Mouse (Mus musculus): ENCODE measurements around the gene Pum1. TPM values are rescaled to one million over a fixed set of nuclear protein-coding genes. Genes with fewer than 3 reads are reported as not detected.

Gene Pum1
- total and polyA plus RNA-seq, 2 experiments from 2014 or later = 84.6 to 85.6 TPM

DNA sequence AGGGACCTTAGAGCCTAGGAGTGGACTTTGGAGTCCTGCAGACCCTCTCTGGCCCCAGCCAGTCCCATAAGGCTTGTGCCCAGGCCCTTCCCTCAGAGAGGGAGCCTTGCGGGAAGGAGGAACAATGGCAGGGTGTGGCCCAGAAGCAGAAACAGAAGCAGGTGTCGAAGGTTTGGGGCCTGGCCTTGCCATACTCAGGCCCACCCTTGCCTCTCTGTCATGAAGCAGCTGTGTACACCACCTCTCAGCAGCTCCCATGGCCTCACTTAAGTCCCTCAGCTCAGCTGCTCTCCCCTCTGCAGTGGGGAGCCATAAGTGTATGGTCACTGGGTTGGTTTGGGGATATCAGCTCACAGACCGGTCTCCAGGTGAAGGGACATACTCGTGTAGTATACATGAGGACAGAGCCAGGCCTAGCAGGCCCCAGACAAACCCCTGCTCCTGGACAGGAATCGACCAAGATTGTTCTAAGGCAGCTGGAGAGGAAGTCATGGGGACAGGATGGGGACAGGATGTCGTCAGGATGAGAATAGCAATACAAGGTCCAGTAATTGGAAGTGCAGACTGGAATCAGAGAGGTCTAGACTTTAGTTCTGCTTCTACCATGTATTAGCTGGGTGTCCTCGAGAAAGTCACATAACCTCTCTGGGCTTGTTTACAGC is 157.6 kb downstream of the Pum1 start:
- Histone ChIP-seq H3K9ac (no peak overlapping the region), H3K36me3 (ENCODE audit: insufficient read depth) (peaks cover 60% of the 10 kb centered on the region), H3K9me3 (ENCODE audit: low read length) (no peaks in the 10 kb centered on the region), H3K4me2 (ENCODE audit: low read depth) (no peak overlapping the region), H3K27me3 (ENCODE audit: insufficient read depth, low read length) (no peaks in the 10 kb centered on the region), H3K27ac (ENCODE audit: low read depth, low read length) (no peak overlapping the region), H3K4me3 (ENCODE audit: low read depth, low read length) (no peak overlapping the region), H3K4me1 (ENCODE audit: insufficient read depth) (0 out of 2 replicates have a peak, but pooled peaks cover 5% of the 10 kb centered on the region)
- TF ChIP-seq CTCF (IDR thresholded peaks at IDR 0.05; ENCODE audit: low read depth) = no peak
- 84% methylated on average over 7 of the region's 7 CpGs for WGBS
- no peak for ATAC-seq
- no peak for DNase-seq

DNA sequence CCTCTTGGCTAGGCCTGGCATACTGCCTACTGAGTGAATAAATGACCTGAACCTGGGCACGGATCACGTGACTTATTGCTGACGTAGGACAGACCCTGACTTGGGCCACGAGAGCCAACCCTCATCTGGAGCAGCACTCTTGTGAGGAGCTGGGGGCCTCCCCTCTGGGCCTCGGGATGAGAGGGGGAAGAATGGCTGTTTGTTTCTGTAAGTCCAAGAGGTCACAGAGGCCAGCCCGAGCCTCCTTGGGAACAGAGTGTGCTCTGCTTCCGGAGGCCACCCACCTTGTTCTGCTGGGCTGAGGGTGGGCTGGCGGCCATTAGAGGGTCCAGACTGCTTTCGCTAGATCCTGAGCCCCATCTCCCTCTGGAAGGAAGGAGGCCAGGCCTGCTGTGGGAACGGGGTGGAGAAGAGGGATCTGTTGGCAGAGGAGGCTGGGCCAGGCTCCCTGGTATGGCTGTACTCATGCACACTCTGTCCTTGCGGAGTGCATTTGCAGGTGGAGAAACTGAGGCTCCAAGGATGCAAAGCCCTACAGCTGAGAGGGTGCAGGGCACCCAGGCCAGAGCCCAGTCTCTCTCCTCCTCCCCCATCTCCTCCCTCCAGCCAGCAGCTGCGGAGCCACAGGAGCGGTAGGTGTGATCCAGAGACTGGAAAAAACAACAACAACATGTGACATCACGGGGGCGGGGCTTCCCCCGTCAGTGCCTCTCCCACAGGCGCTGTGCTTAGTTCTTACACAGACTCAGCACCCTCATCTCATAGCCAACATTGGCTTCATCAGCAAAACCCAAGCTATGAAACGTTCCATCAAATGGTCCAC is 165.9 kb downstream of the Pum1 start:
- peak; percentile 58 for ATAC-seq
- 0 out of 2 replicates have a peak overlapping the region, but pooled peaks have one; percentile 35 for H3K27ac ChIP-seq (ENCODE audit: low read depth, low read length)
- H3K9ac ChIP-seq = no peak overlapping the region

More for the DNA sequence above, 165.9 kb downstream of the Pum1 start:
- Histone ChIP-seq H3K4me2 (ENCODE audit: low read depth) (no peak overlapping the region), H3K4me1 (ENCODE audit: insufficient read depth) (no peaks in the 10 kb centered on the region; the same call in 1 of the 2 replicates), H3K4me3 (ENCODE audit: low read depth, low read length) (no peak overlapping the region), H3K36me3 (ENCODE audit: insufficient read depth) (peaks cover 9% of the 10 kb centered on the region), H3K9me3 (ENCODE audit: low read length) (no peaks in the 10 kb centered on the region), H3K27me3 (ENCODE audit: insufficient read depth, low read length) (no peaks in the 10 kb centered on the region)
- no peak for TF ChIP-seq CTCF (IDR thresholded peaks at IDR 0.05; ENCODE audit: low read depth)
- DNase-seq = no peak
- whole genome bisulfite sequencing = 14% methylated on average over 18 of the region's 18 CpGs

Other genes with a start within 250 kb of the Pum1 start
- gene Nkain1, start 89.1 kb upstream of the Pum1 start, total RNA-seq (2014; rRNA removed) = 231 and 267 TPM in 2 replicates
- 9.1 and 10.9 TPM in 2 replicates for gene Nkain1, start 89.1 kb upstream of the Pum1 start, polyA plus RNA-seq (2015; fragmentation: Nextera tagmentation; extraction: Ambion mirVana)
- 318 and 421 TPM in 2 replicates for gene Sdc3, start 129.2 kb downstream of the Pum1 start, total RNA-seq (2014; rRNA removed)
- gene Sdc3, start 129.2 kb downstream of the Pum1 start, polyA plus RNA-seq (2015; fragmentation: Nextera tagmentation; extraction: Ambion mirVana) = 159 and 204 TPM in 2 replicates
- 17.5 and 25.5 TPM in 2 replicates for gene Laptm5, start 249.8 kb downstream of the Pum1 start, total RNA-seq (2014; rRNA removed)
- 30.2 and 34.3 TPM in 2 replicates for gene Laptm5, start 249.8 kb downstream of the Pum1 start, polyA plus RNA-seq (2015; fragmentation: Nextera tagmentation; extraction: Ambion mirVana)